Mouse (Mus musculus): ENCODE measurements around the gene Pjvk.
"Not testable (repeated sequence)": the region's sequence is repeated elsewhere in the genome, so short reads cannot be mapped to it uniquely, and the experiment has no call there.

Pjvk gene

DNA sequence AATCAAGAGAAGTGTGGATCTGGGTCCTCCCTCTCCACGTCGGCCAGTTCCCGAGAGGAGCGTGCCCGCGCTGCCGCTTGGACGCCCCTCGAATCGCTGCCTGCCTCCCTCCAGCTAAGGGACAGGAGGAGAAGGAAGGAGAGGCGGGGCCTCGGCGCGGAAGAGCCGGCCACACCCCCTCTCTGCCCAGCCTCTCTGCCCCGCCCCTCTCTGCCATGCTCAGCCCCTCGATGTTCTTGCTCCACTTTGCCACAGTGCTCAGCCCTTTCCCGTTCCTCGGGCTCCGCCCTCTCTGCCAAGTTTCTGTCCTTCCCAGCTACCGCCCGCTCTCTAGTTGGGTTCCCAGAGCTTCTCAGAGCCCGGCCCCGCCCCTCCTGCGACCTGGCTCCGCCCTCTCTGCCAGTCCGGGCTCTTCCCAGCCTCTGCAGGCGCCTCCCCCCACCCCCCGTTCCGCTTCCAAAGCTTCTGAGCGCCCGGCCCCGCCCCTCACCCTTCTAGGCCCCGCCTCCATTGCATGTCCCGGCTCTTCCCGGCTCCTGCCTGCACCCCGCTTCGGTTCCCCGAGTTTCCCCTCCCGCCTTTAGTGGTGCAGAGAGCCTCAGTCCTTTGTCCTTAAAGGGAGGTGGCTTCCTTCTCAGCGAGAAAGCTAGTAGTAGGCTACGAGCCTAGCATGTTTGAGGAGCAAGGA lies at the start of gene Pjvk, which contains the start of gene Prkra:
TSS of gene Pjvk (plus strand) at position 594 of the 688 bp plus-strand sequence.
TSS of gene Prkra (minus strand) at position 133 of the 688 bp plus-strand sequence.
- in situ Hi-C loops (cut with MboI; ENCODE audit: unreplicated experiment in 2 of 2), result loop anchor here in 1 of 2 experiments (10.0 kb wide), 1 partner anchor 273 kb away; no protein-coding TSS in a partner anchor

- in situ Hi-C loops (cut with MboI; ENCODE audit: unreplicated experiment in 2 of 2), result no loop called here
These were observed 49.1 kb upstream of the Pjvk start for GRCm38 (mm10) chr2:76599214-76599613.

GRCm38 (mm10) chr2:76602256-76602655 lies 46.0 kb upstream of the Pjvk start:
- in situ Hi-C loops (cut with MboI; ENCODE audit: unreplicated experiment in 2 of 2), result no loop called here

DNA sequence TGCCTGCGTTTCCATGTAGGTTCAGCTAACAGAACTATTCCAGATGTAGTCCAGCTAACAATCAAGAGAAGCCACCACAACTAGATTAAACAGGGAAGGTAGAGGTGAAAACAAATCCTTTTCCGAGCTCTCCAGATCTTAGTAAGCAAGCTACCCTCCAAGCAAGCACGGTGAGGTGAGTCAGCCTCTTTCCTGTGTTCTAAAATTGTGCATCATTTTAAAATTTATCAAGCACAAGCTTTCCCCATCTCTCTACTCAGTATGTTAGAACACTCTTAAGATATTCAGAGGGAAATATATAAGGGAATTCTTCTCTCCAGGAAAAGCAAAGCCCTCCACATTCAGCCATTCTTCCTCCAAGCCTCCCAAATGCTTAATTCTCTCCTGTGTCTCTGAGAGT lies 41.6 kb upstream of the Pjvk start:
- in situ Hi-C loops (cut with MboI; ENCODE audit: unreplicated experiment in 2 of 2), result no loop called here

DNA sequence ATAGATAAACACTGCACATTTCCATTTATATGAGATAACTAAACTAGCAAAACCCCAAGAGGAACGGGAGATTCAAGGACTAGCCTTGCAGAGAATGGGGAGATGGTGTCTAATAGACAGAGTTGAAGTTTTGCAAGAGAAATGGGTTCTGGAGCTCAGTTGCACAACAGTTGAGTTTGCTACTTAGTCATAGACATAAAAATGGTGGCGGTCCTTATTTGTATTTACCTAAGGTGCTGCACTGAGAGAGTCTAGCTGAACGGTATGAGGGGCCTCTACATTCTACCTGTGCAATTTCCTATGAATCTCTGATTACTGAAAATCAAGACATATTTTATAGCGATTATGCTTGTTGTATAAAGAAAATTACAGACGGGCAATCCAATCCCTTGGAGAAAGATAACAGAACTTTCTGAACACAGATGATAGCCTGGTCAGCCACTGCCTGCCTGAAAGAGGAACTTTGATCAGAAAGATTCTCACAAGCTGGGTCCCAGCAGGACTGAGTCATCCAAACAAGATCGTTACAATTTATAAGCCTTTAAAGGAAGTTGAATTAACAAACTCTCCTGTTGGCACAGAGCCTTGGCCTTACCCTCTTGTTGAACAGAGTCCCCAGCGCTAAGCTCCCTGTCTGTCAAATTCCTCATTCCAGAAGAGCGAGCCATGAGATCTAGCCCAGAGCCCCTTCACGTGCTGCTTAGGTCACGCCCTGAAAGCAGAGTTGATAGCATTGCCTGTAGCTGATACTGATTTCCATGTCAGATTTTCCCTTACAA lies 37.8 kb upstream of the Pjvk start:
- in situ Hi-C loops (cut with MboI; ENCODE audit: unreplicated experiment in 2 of 2), result no loop called here

DNA sequence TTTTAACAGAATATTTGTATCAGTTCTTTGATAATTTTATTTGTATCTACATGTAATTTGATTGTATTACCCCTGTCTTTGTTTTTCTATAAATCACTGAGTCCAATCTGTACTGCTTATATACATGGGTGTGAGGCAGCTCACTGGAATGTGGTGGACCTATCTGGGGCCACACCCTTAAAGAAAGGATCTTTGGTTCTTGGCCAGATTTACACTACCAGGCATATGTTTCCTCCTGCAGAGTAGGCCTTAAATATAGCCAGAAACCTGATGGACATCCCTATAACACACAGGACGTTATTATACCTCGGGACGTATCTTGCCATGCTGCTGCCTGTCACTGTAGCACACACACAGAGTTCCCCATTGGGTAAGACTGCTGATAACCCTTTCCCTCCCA lies 36.3 kb upstream of the Pjvk start:
- in situ Hi-C loops (cut with MboI; ENCODE audit: unreplicated experiment in 2 of 2), result no loop called here

- in situ Hi-C loops (cut with MboI; ENCODE audit: unreplicated experiment in 2 of 2), result no loop called here
These were observed 30.2 kb upstream of the Pjvk start for GRCm38 (mm10) chr2:76618078-76618477.

GRCm38 (mm10) chr2:76620188-76620587 lies 28.1 kb upstream of the Pjvk start:
- in situ Hi-C loops (cut with MboI; ENCODE audit: unreplicated experiment in 2 of 2), result no loop called here

DNA sequence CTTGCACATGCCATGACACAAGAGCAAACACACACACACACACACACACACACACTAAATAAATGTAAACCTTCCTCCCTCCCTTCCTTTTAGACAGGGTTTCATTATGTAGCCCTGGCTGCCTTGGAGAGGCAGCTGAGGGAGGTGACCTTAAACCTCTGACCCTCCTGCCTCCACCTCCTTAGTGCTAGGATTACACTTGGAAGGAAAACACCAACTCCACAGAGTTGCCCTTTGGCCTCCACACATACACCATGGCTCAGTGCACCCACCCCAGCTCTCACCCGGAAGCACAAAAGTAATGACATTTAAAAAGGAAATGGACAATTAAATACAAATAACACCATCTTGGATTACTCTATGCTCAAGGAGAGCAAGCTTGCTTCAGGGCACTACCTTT lies 26.6 kb upstream of the Pjvk start:
- in situ Hi-C loops (cut with MboI; ENCODE audit: unreplicated experiment in 2 of 2), result no loop called here

DNA sequence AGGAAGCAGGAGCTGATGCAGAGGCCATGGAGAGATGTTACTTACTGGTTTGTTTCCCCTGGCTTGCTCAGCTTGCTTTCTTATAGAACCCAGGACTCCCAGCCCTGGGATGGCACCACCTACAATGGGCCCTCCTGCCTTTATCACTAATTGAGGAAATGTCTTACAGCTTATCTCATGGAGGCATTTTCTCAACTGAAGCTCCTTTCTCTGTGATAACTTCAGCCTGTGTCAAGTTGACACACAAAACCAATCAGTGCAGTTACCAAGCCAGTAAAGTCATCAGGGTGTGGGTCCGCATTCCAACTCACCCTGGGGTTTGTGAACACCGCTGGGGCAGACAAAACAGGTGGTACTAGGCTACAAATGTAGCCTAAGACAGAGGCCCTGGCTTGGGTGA lies 26.0 kb upstream of the Pjvk start:
- in situ Hi-C loops (cut with MboI; ENCODE audit: unreplicated experiment in 2 of 2), result not testable (repeated sequence)

DNA sequence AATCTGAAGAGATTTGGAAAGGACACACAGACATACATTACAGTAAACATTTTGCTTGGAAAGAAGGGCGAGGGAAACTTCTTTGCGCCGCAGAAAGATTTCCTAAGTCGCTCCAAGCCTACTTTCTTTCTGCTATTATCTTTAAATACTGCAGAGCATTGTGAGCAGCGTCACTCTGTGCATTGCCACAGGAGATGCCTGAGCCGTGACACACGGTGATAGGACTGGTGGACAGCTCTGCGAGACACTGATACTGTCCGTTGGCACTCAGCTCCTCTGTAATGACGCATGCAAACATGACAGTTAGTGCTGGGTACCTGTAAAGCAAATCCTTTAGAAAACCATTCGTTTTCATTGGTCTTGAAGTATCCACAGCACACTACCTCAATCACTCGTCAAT lies 18.0 kb upstream of the Pjvk start:
- in situ Hi-C loops (cut with MboI; ENCODE audit: unreplicated experiment in 2 of 2), result no loop called here

GRCm38 (mm10) chr2:76631600-76631999 lies 16.7 kb upstream of the Pjvk start:
- in situ Hi-C loops (cut with MboI; ENCODE audit: unreplicated experiment in 2 of 2), result no loop called here

DNA sequence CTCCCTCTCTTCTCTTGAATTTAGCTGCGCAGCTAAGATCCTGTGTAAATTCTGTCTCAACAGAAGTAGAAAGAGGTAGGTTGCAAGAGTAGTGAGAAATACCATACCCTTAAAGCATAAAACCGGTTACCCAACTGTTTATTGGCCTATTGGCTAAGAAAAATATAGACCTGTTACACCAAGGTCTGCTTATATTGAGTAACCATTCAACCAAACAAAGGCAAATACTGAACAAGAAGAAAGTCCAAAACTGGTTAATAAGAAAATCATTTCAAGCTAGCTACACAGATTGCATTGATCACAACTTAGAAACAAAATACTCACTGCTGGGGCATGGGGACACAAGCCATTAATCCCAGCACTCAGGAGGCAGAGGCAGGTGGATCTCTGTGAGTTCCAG lies 8.6 kb upstream of the Pjvk start:
- in situ Hi-C loops (cut with MboI; ENCODE audit: unreplicated experiment in 2 of 2), result loop anchor here in 1 of 2 experiments (10.0 kb wide), 1 partner anchor 265 kb away; no protein-coding TSS in a partner anchor

DNA sequence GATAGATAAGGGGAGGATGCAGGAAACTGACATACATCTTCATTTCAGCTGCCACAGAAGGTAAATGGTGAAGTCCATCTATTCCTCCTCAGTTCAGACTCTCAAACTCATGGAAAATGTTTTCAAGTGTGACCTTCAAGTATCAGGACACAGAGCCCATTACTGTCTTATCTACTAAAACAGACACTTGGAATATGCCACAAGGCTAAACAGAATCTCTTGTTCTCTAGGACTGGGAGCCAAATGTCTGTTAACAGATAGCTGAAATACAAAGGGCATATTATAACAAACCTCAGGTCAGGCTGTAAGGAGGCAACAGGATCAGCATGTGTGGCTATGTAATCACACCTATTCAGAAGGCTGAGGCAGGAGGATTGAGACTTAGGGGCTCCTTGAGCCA lies 4.5 kb upstream of the Pjvk start:
- in situ Hi-C loops (cut with MboI; ENCODE audit: unreplicated experiment in 2 of 2), result loop anchor here in 1 of 2 experiments (10.0 kb wide), 1 partner anchor 269 kb away; no protein-coding TSS in a partner anchor

DNA sequence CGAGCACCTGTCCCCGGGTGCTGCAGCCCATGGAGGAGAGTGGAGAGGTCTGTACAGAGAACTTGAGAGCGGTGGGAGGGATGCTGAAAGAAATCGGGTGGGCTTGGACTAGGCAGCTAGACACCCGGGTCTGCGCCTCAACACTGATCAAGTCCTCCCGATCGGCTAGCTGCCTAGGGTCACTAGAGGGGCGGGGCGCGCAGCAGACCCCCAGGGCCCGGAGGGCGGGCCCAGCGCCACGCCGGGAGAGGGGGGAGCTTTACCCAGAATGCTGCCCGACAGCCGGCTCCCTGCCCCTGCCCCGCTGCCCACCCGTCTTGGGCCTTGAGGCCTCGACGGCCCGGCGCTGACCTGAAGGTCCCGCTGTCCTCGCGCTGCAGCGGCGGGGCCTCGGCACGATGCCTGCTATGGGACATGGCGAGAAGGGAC lies 821 bp upstream of the Pjvk start:
- in situ Hi-C loops (cut with MboI; ENCODE audit: unreplicated experiment in 2 of 2), result loop anchor here in 1 of 2 experiments (10.0 kb wide), 1 partner anchor 273 kb away; no protein-coding TSS in a partner anchor

DNA sequence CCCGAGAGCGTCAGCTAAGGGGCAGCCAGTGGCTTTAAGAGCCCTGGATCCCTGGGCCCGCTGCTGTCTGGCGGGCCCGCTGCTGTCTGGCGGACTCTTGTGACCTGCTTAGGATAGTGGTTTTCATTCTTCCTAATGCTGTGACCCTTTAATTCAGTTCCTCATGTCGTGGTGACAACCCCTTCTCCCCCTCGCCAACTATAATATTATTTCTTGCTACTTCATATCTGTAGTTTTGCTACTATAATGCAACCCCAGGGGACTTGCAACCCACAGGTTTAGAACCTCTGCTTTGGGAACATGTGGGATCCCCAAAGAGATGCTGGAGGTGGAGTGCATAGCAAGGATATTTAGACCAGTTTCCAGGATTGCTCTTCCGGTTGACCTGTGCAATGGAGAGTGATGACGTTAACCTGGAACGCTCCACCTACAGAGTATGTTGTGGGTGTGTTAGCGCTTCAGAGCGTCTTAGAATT lies 428 bp downstream of the Pjvk start:
- in situ Hi-C loops (cut with MboI; ENCODE audit: unreplicated experiment in 2 of 2), result loop anchor here in 1 of 2 experiments (10.0 kb wide), 1 partner anchor 274 kb away; no protein-coding TSS in a partner anchor

- in situ Hi-C loops (cut with MboI; ENCODE audit: unreplicated experiment in 2 of 2), result loop anchor here in 1 of 2 experiments (25.0 kb wide), 1 partner anchor 1284 kb away; the partner anchor contains the start of gene Cwc22
These were observed 4.8 kb downstream of the Pjvk start for GRCm38 (mm10) chr2:76653070-76653469.

GRCm38 (mm10) chr2:76654646-76655045 lies 6.4 kb downstream of the Pjvk start:
- in situ Hi-C loops (cut with MboI; ENCODE audit: unreplicated experiment in 2 of 2), result loop anchor here in 1 of 2 experiments (25.0 kb wide), 1 partner anchor 1283 kb away; the partner anchor contains the start of gene Cwc22

GRCm38 (mm10) chr2:76655444-76655843 lies 7.2 kb downstream of the Pjvk start:
- in situ Hi-C loops (cut with MboI; ENCODE audit: unreplicated experiment in 2 of 2), result loop anchor here in 1 of 2 experiments (25.0 kb wide), 1 partner anchor 1282 kb away; the partner anchor contains the start of gene Cwc22

DNA sequence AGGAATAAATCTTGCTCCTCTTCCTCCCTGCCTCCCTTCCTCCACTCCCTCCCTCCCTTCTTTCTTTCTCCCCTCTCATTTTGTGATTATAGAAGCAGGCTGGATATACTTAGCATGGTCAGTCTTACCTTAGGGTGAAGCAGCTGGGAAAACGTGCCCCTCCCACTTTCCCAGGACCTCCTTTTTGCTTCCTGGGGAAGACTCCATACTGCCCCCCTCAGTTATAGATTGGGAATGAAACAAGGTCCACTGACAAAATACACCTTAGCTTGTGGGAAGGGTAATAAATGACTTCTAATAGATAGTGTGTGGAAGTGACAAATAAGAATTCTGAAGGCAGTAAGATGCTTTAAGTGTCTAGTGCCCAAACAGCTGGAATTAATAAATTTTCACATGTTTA lies 7.7 kb downstream of the Pjvk start:
- in situ Hi-C loops (cut with MboI; ENCODE audit: unreplicated experiment in 2 of 2), result loop anchor here in 1 of 2 experiments (25.0 kb wide), 1 partner anchor 1281 kb away; the partner anchor contains the start of gene Cwc22

DNA sequence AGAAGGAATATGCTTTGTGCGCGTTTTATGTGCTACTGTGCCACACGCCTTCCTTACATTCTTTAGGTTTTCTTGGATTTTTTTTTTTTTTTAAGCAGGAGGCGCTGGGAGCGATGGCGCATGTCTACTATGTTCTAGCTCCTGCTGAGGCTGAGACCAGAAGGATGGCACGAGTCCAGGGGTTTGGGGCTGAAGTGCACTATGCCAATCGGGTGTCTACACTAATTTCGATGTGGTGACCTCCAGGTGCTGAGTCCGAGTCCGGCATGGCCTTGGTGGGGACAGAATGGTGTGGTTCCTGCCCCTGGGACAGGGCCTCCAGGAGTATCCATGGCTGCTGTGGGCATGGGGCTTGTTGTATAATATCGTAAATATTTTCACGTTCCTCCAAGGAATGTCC lies 10.3 kb downstream of the Pjvk start:
- in situ Hi-C loops (cut with MboI; ENCODE audit: unreplicated experiment in 2 of 2), result loop anchor here in 1 of 2 experiments (25.0 kb wide), 1 partner anchor 1279 kb away; the partner anchor contains the start of gene Cwc22
